In genomic region chr2:53029716-53030431, GRCm38 (mm10) we compare ENCODE assay signal across 8 mouse cellular contexts.
DNase-seq lines count a peak whose midpoint lies in the region; ATAC-seq lines count a peak whose summit lies in the region.

No protein-coding gene starts in this region.

- H3K4me2 ChIP-seq in embryonic facial prominence, embryonic 12.5 days (replicated peaks) = peak overlapping the region; percentile 24

- peaks cover 29% of the 10 kb centered on the region for H3K4me1 ChIP-seq in embryonic facial prominence, embryonic 12.5 days

- no peak overlapping the region for H3K4me3 ChIP-seq in embryonic facial prominence, embryonic 12.5 days

- intact Hi-C loops in left cerebral cortex, postnatal 14 days (cut with DNase I) = no loop called here
- intact Hi-C loops in left cerebral cortex, postnatal 36 days (cut with DNase I) = no loop called here

- H3K9me3 ChIP-seq in embryonic facial prominence, embryonic 12.5 days = no peaks in the 10 kb centered on the region

- peak; percentile 84 for ATAC-seq in embryonic facial prominence, embryonic 12.5 days (ENCODE audit: insufficient number of reproducible peaks, insufficient read depth, low FRiP score, low TSS enrichment)

- peak; percentile 33 to 67 for DNase-seq in left cerebral cortex, postnatal 14 days (ENCODE audit: low spot score in 2 of 2)
- no peak for DNase-seq in left cerebral cortex, postnatal 36 days (ENCODE audit: low spot score in 2 of 2)
- peak; percentile 29 for DNase-seq in heart, postnatal 4 days
- DNase-seq in mesoderm, embryonic 11.5 days (ENCODE audit: low read depth, low spot score) = peak; percentile 61
- DNase-seq in cerebellum, adult 9-11 months = no peak
- no peak for DNase-seq in spleen, postnatal 10 days (ENCODE audit: low spot score in 2 of 2)
- DNase-seq in thymus, postnatal 25 days = no peak

- H3K9ac ChIP-seq in embryonic facial prominence, embryonic 12.5 days = no peak overlapping the region

- H3K27me3 ChIP-seq in embryonic facial prominence, embryonic 12.5 days = no peaks in the 10 kb centered on the region

- peak overlapping the region; percentile 94 for H3K27ac ChIP-seq in embryonic facial prominence, embryonic 12.5 days

- 32% methylated on average over 7 of the region's 7 CpGs for WGBS in embryonic facial prominence, embryonic 12.5 days

- no peaks in the 10 kb centered on the region for H3K36me3 ChIP-seq in embryonic facial prominence, embryonic 12.5 days

Comparison
In these comparisons a context has a peak if more than half of its experiments do, and no peak if none do; other contexts are left out.
1. DNase-seq: peak in left cerebral cortex, postnatal 14 days (2 of 2), heart, postnatal 4 days (single experiment) and mesoderm, embryonic 11.5 days (single experiment); none in left cerebral cortex, postnatal 36 days (0 of 2), cerebellum, adult 9-11 months (single experiment), spleen, postnatal 10 days (0 of 2) and thymus, postnatal 25 days (single experiment).